ENCODE assay signal across 8 mouse cellular contexts in genomic region chr5:124868981-124869380, GRCm38 (mm10). TPM values are rescaled to one million over a fixed set of nuclear protein-coding genes. Genes with fewer than 3 reads are reported as not detected.
DNase-seq lines count a peak whose midpoint lies in the region; ATAC-seq lines count a peak whose summit lies in the region.

No protein-coding gene starts in this region.

- no peak overlapping the region for H3K27ac ChIP-seq in intestine, embryonic 14.5 days (ENCODE audit: low read depth)
- H3K27ac ChIP-seq in intestine, embryonic 16.5 days (ENCODE audit: low read length): no peak overlapping the region

- no peaks in the 10 kb centered on the region for H3K27me3 ChIP-seq in intestine, embryonic 14.5 days (replicated peaks; ENCODE audit: control insufficient read depth, insufficient read depth, low read length)
- no peaks in the 10 kb centered on the region for H3K27me3 ChIP-seq in intestine, embryonic 16.5 days (replicated peaks; ENCODE audit: control insufficient read depth, insufficient read depth, low read length)

- DNase-seq in intestine, embryonic 14.5 days (ENCODE audit: low spot score): peak; percentile 71
- peak; percentile 43 for DNase-seq in R1 (ENCODE audit: low read depth, low spot score)
- DNase-seq in cerebellum, postnatal 36 days: peak; percentile 80 to 86
- peak; percentile 39 for DNase-seq in gastrocnemius, postnatal 14 days
- DNase-seq in layer of hippocampus, adult 9-10 months (ENCODE audit: low spot score): peak; percentile 53
- peak; percentile 63 to 77 for DNase-seq in lung, postnatal 4 days
- DNase-seq in thymus, adult 18-20 months: peak; percentile 20 to 29

- H3K36me3 ChIP-seq in intestine, embryonic 14.5 days (ENCODE audit: control insufficient read depth, insufficient read depth, low read length): peaks cover 22% of the 10 kb centered on the region
- H3K36me3 ChIP-seq in intestine, embryonic 16.5 days (ENCODE audit: control insufficient read depth, insufficient read depth, low read length): no peaks in the 10 kb centered on the region

- peaks cover 40% of the 10 kb centered on the region for H3K4me1 ChIP-seq in intestine, embryonic 14.5 days (replicated peaks; ENCODE audit: control insufficient read depth, insufficient read depth, low read length)
- H3K4me1 ChIP-seq in intestine, embryonic 16.5 days (ENCODE audit: control insufficient read depth, insufficient read depth, low read length): peaks cover 26% of the 10 kb centered on the region

- no peaks in the 10 kb centered on the region for H3K9me3 ChIP-seq in intestine, embryonic 14.5 days (ENCODE audit: control insufficient read depth, low read length)
- H3K9me3 ChIP-seq in intestine, embryonic 16.5 days (ENCODE audit: control insufficient read depth, low read length): no peaks in the 10 kb centered on the region

- intact Hi-C loops in gastrocnemius, postnatal 14 days (cut with DNase I; ENCODE audit: low total_unique reads): loop anchor here (10.0 kb wide), 1 partner anchor 274 kb away; no protein-coding TSS in a partner anchor

- no peak overlapping the region for H3K9ac ChIP-seq in intestine, embryonic 14.5 days (ENCODE audit: low read length)
- no peak overlapping the region for H3K9ac ChIP-seq in intestine, embryonic 16.5 days (ENCODE audit: low read depth, low read length)

- H3K4me3 ChIP-seq in intestine, embryonic 14.5 days (ENCODE audit: low read depth, low read length): no peak overlapping the region
- no peak overlapping the region for H3K4me3 ChIP-seq in intestine, embryonic 16.5 days (ENCODE audit: low read length)

- 38% methylated on average over 4 of the region's 4 CpGs for WGBS in intestine, embryonic 14.5 days
- 34% methylated on average over 4 of the region's 4 CpGs for WGBS in intestine, embryonic 16.5 days

- no peak for ATAC-seq in intestine, embryonic 14.5 days (replicated peaks; ENCODE audit: low FRiP score, low TSS enrichment, low read depth)
- no peak for ATAC-seq in intestine, embryonic 16.5 days

- H3K4me2 ChIP-seq in intestine, embryonic 14.5 days (ENCODE audit: low read length): no peak overlapping the region
- H3K4me2 ChIP-seq in intestine, embryonic 16.5 days (ENCODE audit: low read depth, low read length): no peak overlapping the region

RNA-seq across cellular contexts. Expression of gene Zfp664, which starts 6.5 kb away (rescaled TPM):
- 69.6 and 81.1 TPM in 2 replicates for polyA plus RNA-seq in intestine, embryonic 14.5 days (2014; fragmentation: Nextera tagmentation; extraction: Ambion mirVana)
- 48.1 and 54.0 TPM in 2 replicates for polyA plus RNA-seq in intestine, embryonic 16.5 days (2015; fragmentation: Nextera tagmentation; extraction: Ambion mirVana)
- 10 to 100 TPM; 19.6 to 20.8 TPM for total RNA-seq in gastrocnemius, postnatal 14 days (2021)

RNA-seq across cellular contexts. Expression of gene Ccdc92, which starts 6.8 kb away (rescaled TPM):
- polyA plus RNA-seq in intestine, embryonic 14.5 days (2014; fragmentation: Nextera tagmentation; extraction: Ambion mirVana): 6.8 and 7.4 TPM in 2 replicates
- polyA plus RNA-seq in intestine, embryonic 16.5 days (2015; fragmentation: Nextera tagmentation; extraction: Ambion mirVana): 4.1 and 4.3 TPM in 2 replicates
- total RNA-seq in gastrocnemius, postnatal 14 days (2021): under 1 TPM; 0.24 to 0.80 TPM

Comparison
In these comparisons a context has a peak if more than half of its experiments do, and no peak if none do; other contexts are left out.
1. DNase-seq: peak in every context shown above with its lines; median percentile 83 in cerebellum, postnatal 36 days; 71 in intestine, embryonic 14.5 days; 70 in lung, postnatal 4 days; 53 in layer of hippocampus, adult 9-10 months; 43 in R1; 39 in gastrocnemius, postnatal 14 days; 24 in thymus, adult 18-20 months.